Mouse (Mus musculus) forebrain, postnatal 0 days (tissue): ENCODE measurements around the gene C1qtnf5. TPM values are rescaled to one million over a fixed set of nuclear protein-coding genes. Genes with fewer than 3 reads are reported as not detected.

Experiments
- ATAC-seq: fragments of 200-750 bp; cut with Nextera tagmentation; 2 replicates; pipeline ENCODE4 v1.8.0; 2017; ENCODE audit warnings: mild to moderate bottlenecking, moderate library complexity
- DNase-seq: peaks from one replicate; pipeline ENCODE4 v3.0.0-alpha.2; 2015
- H3K27ac ChIP-seq: fragments of 300-500 bp; sonication (generic); 2 replicates; pipeline ENCODE4 v1.5.1; 2014; ENCODE audit warnings: low read depth, mild to moderate bottlenecking, antibody characterized with exemption, low read length, moderate library complexity, mixed read lengths
- H3K27me3 ChIP-seq: fragments of 300-500 bp; sonication (generic); 2 replicates; pipeline ENCODE4 v1.6.1; 2014; ENCODE audit warnings: mild to moderate bottlenecking, low read length, mixed read lengths; ENCODE audit not compliant: insufficient read depth
- H3K36me3 ChIP-seq: fragments of 300-500 bp; sonication (generic); 2 replicates; pipeline ENCODE4 v1.6.1; 2014; ENCODE audit warnings: mild to moderate bottlenecking, moderate library complexity; ENCODE audit not compliant: insufficient read depth
- H3K4me1 ChIP-seq: fragments of 300-500 bp; sonication (generic); 2 replicates; pipeline ENCODE4 v1.6.1; 2014; ENCODE audit warnings: antibody characterized with exemption; ENCODE audit not compliant: insufficient read depth
- H3K4me2 ChIP-seq: fragments of 300-500 bp; sonication (generic); 2 replicates; pipeline ENCODE4 v1.6.1; 2014; ENCODE audit warnings: low read depth, mild to moderate bottlenecking, moderate library complexity
- H3K4me3 ChIP-seq: fragments of 300-500 bp; sonication (generic); 2 replicates; pipeline ENCODE4 v1.5.1; 2014; ENCODE audit warnings: low read depth, low read length, mixed read lengths
- H3K9ac ChIP-seq: fragments of 300-500 bp; sonication (generic); 2 replicates; pipeline ENCODE4 v1.6.1; 2014; ENCODE audit warnings: mild to moderate bottlenecking
- H3K9me3 ChIP-seq: fragments of 300-500 bp; sonication (generic); 2 replicates; pipeline ENCODE4 v1.6.1; 2016; ENCODE audit warnings: low read length
- CTCF ChIP-seq: sonication (generic); IDR thresholded peaks from 2 replicates; pipeline ENCODE4 v1.5.1; 2016; ENCODE audit warnings: antibody characterized with exemption, control low read depth, low read depth
- WGBS: fragments of 180-500 bp; shearing (Covaris S2); extraction: QIAGEN DNeasy Blood & Tissue Kit; methylation state at CpG from one replicate; pipeline ENCODE4 v1.1.7; 2014; 5-methylcytosine and 5-hydroxymethylcytosine counted together
- polyA plus RNA-seq: library from polyadenylated mRNA; unstranded; fragments of >200 nt; fragmentation: Nextera tagmentation; extraction: Ambion mirVana; gene quantifications from 2 replicates; pipeline ENCODE4 v1.2.1, GENCODE M21; 2015
- total RNA-seq: library from RNA; depleted of rRNA; stranded (reverse); fragments of >200 nt; gene quantifications from 2 replicates; pipeline ENCODE4 v1.2.3, GENCODE M21; 2014

Gene C1qtnf5
- total and polyA plus RNA-seq, 2 experiments from 2014 or later: 8.7 to 18.4 TPM

DNA sequence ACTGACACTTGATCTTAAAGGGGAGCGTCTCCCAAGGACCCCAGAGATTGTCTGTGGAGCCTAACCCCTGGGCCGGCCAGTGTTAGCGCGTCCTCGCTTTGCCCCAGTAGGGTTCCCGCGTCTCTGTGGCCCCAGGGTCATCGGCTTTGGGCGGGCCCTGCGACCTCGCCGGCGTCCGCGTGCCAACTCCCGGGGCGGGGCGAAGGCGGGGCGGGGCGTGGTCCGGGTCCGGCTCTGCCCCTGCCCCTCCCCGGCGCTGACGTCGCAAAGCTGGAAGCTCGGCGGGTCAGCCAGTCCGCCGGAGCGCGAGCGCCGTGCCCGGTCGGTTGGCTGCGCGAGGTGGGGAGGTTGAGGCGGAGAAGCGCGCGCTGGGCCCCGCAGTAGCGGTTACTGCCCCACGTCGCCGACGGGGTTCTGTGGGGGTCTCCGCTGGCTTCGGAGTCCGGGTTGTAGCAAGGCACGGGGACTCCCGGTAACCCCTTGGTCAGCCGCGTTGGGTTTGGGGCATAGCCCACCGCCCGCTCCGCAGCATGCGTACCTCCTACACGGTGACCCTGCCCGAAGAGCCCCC lies 22.3 kb upstream of the C1qtnf5 start:
- no peak for TF ChIP-seq CTCF
- ATAC-seq: peak; percentile 10; the same call in 1 of the 2 replicates
- DNase-seq: no peak
- Histone ChIP-seq H3K4me2 (peak overlapping the region; percentile 100), H3K36me3 (no peaks in the 10 kb centered on the region), H3K27me3 (no peaks in the 10 kb centered on the region), H3K4me1 (peaks cover 17% of the 10 kb centered on the region; the same call in 1 of the 2 replicates), H3K9ac (peak overlapping the region; percentile 61), H3K27ac (no peak overlapping the region), H3K9me3 (no peaks in the 10 kb centered on the region), H3K4me3 (peak overlapping the region; percentile 53)
- under 1% methylated on average over 61 of the region's 62 CpGs for WGBS

DNA sequence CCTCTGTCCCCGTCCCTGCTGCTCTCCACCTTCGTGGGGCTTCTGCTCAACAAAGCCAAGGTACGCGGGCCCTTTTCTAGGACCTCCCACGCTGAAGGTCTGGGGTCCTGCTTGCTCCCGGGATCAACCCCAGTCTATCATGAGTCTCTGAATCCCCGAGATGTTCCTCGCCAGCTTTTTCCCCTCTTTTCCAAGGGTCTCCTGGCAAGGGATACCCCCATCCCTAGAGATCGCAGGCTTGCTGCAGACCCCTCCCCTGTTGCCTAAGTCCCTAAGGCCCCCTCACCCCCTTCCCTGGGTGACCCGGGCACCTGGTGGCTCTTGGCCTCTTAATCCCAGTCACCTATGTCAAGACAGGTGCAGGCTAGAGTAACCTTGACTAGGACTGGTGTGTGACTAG lies 21.8 kb upstream of the C1qtnf5 start:
- Histone ChIP-seq H3K4me2 (peak overlapping the region; percentile 100), H3K4me1 (peaks cover 17% of the 10 kb centered on the region; the same call in 1 of the 2 replicates), H3K9ac (peak overlapping the region; percentile 61), H3K27me3 (no peaks in the 10 kb centered on the region), H3K4me3 (peak overlapping the region; percentile 53), H3K36me3 (no peaks in the 10 kb centered on the region), H3K27ac (no peak overlapping the region), H3K9me3 (no peaks in the 10 kb centered on the region)
- no peak for TF ChIP-seq CTCF
- no peak for ATAC-seq
- 5% methylated on average over 10 of the region's 10 CpGs for WGBS
- no peak for DNase-seq

DNA sequence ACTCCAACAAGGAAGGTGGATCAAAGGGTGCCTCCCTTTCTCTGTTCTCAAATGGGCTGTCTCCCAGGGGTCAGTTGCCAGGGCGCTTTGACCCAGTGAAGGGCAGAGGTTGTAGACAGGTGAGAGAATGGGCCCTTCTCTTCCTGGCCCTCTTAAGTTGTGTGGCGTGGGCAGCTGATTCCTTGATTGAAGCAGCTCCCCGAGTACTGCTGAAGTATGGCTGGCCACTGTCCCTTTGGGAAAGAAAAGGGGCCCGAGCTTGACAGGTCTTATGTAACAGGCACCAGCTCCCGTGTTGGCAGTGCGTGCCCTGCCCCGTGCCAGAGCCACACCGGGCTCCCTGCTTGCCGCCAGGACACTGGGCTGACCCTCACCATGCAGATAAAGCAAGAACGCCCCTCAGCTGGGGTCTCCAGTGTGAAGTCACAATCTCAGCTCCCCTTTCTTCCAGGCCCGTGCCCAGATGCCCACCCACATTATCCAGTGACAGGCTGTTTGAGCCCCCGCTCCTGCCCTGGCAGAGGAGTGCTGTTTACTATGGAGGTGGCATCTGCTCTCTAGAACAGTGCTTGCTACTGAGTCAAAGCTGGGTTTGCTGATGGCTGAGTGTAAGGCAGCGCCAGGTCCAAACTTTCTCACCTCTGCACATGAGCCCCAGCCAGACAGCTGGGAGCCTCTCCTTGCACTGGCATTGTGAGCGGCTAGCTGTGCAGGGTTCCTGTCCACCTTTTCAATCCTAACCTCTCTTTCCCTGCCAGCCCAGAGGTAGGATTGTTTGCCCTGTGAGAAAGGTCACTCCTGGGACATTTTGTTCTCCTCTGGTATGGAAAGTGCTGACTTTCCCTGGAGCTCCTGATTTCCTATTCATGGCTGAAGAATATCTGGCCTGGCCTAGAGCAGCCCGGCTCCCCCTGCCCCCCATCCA lies 21.0 kb upstream of the C1qtnf5 start:
- no peak for DNase-seq
- no peaks in the 10 kb centered on the region for H3K9me3 ChIP-seq
- H3K4me3 ChIP-seq: peak overlapping the region; percentile 53; the same call in 1 of the 2 replicates
- H3K36me3 ChIP-seq: peaks cover 1% of the 10 kb centered on the region; the same call in 1 of the 2 replicates
- H3K4me2 ChIP-seq: peak overlapping the region; percentile 100
- no peak for TF ChIP-seq CTCF
- H3K4me1 ChIP-seq: peaks cover 17% of the 10 kb centered on the region; the same call in 1 of the 2 replicates
- H3K27ac ChIP-seq: no peak overlapping the region
- no peak overlapping the region for H3K9ac ChIP-seq
- no peak for ATAC-seq
- H3K27me3 ChIP-seq: no peaks in the 10 kb centered on the region
- WGBS: 51% methylated on average over 15 of the region's 15 CpGs

DNA sequence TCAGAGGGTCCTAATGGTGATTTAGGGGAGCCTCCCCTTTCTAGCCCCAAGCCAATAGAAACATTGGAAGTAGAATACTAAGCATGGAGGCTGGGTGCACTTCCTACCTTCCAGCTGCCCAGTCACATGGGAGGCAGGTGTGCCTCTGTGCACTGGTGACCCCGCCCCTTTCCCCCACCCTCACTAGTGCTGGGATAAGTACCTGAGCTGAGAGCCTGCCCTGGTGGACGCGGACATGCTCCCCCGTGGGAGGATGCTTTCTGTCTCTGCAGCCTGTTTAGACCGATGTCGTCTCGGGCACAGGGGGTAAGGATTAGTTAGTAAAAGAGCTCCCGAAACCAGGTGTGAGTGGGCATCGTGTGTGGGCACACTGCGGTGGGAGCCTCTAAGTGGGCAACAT lies 20.1 kb upstream of the C1qtnf5 start:
- no peaks in the 10 kb centered on the region for H3K9me3 ChIP-seq
- no peak for DNase-seq
- no peaks in the 10 kb centered on the region for H3K27me3 ChIP-seq
- no peak overlapping the region for H3K4me2 ChIP-seq
- TF ChIP-seq CTCF: no peak
- H3K27ac ChIP-seq: no peak overlapping the region
- no peak overlapping the region for H3K4me3 ChIP-seq
- H3K36me3 ChIP-seq: peaks cover 10% of the 10 kb centered on the region; the same call in 1 of the 2 replicates
- ATAC-seq: no peak
- no peak overlapping the region for H3K9ac ChIP-seq
- WGBS: 54% methylated on average over 10 of the region's 10 CpGs
- peaks cover 17% of the 10 kb centered on the region; the same call in 1 of the 2 replicates for H3K4me1 ChIP-seq

DNA sequence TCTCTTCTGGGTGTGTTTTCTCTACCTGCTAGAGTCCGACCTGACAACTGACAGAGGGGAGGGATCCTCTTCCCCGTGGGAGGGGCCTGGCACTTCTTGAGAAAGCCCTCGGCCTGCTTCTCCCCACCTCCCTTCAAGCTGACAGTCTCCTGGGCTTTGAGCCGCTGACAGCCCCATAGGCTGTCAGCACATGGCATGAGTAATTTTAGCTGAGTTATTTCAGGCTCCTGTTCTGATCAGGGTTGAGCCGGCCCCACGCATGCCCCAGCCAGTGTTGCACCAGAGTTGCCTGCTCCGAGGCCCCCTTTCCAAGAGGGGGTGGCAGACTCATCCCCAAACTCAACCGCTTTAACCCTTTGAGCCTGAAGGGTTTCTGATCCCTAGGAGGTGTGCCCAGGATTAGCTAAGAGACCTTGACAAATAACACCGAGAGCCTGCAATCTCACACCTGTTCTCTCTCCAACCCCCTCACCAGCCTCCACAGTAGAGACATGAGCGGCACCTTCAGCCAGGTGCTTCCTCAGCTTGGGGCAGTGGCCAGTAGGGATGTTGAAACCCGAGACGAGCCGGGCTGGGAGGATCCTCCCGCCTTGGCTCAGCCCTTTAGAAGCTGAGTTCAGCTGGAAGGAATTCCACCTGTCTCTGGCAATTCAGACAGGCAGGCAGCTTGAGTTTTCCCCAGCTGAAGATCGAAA lies 19.1 kb upstream of the C1qtnf5 start:
- TF ChIP-seq CTCF: no peak
- Histone ChIP-seq H3K9me3 (no peaks in the 10 kb centered on the region), H3K4me3 (no peak overlapping the region), H3K4me1 (peaks cover 17% of the 10 kb centered on the region; the same call in 1 of the 2 replicates), H3K4me2 (peak overlapping the region; percentile 19; the same call in 1 of the 2 replicates), H3K27me3 (no peaks in the 10 kb centered on the region), H3K27ac (0 out of 2 replicates have a peak overlapping the region, but pooled peaks have one; percentile 45), H3K9ac (no peak overlapping the region), H3K36me3 (peaks cover 16% of the 10 kb centered on the region; the same call in 1 of the 2 replicates)
- WGBS: 18% methylated on average over 15 of the region's 15 CpGs
- DNase-seq (no peak), ATAC-seq (peak; percentile 52; the same call in 1 of the 2 replicates)

DNA sequence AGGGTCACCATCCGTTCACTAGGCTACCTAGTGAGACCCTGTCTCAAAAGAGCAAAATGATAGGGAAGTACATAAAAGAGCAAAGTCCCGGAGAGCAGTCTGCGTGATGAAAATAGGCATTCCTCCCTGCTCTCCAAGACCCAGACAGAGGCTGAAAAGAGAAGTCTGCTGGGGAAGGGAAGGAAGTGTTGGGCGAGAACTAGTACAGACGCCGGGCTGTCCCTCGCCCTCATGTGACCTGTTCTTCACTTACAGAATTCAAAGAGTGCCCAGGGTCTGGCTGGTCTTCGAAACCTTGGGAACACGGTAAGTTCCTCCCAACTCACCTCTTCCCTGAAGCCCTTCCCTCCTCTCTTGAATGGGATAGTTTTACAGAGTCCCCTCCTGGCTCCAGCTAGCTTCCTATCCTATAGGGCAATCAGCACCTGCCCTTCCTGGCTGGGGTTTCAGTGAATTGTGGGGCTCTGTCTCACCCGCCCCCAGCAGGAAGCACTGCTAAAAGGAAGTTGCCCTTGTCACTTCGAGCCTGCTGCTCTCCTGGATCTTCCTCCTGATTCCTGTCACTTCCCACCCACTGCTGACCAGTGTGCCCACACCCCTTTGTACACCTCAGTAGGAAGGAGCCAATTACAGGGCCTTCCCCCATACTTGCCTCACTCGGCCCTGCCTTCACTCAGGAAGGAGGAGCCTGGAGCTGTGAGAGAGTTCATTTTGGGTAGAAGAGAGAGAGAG lies 18.0 kb upstream of the C1qtnf5 start:
- no peak for ATAC-seq
- Histone ChIP-seq H3K4me3 (no peak overlapping the region), H3K9ac (no peak overlapping the region), H3K9me3 (no peaks in the 10 kb centered on the region), H3K27ac (no peak overlapping the region), H3K27me3 (no peaks in the 10 kb centered on the region), H3K4me2 (no peak overlapping the region), H3K4me1 (peaks cover 11% of the 10 kb centered on the region; the same call in 1 of the 2 replicates), H3K36me3 (peaks cover 16% of the 10 kb centered on the region; the same call in 1 of the 2 replicates)
- no peak for TF ChIP-seq CTCF
- WGBS: 72% methylated on average over 12 of the region's 12 CpGs
- no peak for DNase-seq
